Mouse (Mus musculus) frontal cortex, adult (tissue): ENCODE measurements around the gene Vash1.

Source experiments
- ATAC-seq: cut with Nextera tagmentation; 2 replicates; pipeline ENCODE4 v1.9.2; 2017; ENCODE audit warnings: mild to moderate bottlenecking, moderate library complexity, mixed read lengths; ENCODE audit not compliant: low TSS enrichment

The Vash1 gene

GRCm38 (mm10) chr12:86716962-86717361 lies 38.5 kb downstream of the Vash1 start:
- ATAC-seq = no peak

GRCm38 (mm10) chr12:86719961-86720639 lies 41.6 kb downstream of the Vash1 start:
- ATAC-seq = no peak

DNA sequence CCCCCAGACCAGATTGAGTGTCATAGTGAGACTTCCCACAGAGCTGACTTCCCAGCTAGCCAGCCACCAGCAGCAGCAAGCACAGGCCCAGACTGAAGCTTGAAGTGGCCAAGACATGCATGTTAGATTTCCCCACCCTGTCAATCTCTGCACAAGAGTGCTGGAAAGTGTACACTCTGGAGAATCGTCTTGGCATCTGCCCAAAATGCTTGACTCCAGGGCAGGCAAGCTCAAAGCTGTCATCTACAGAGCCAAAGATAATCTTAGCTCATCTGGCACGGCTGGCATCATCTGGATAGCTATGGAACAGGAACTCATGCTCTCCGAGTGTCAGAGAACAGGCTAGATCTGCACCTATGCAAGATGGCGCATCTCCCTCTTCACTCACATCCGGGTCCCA lies 43.0 kb downstream of the Vash1 start:
- ATAC-seq = no peak

DNA sequence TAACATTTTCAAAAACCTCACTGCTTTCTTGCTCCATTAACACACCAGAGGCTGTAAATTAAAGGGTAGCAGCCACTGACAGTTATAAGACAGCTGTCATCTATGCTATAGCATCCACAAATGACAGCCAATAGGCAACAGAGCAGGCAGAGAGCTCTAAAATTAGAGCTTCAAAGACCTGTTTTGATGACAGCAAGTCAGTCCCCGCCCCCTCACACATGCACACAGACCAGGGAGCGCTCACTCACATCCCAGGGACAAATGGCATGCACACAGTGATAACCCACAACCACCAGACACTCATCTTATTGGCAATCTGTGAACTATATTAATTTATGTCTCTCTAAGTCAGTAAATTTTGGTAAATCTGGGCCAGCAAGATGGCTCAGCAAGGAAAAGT lies 45.8 kb downstream of the Vash1 start:
- ATAC-seq = no peak

DNA sequence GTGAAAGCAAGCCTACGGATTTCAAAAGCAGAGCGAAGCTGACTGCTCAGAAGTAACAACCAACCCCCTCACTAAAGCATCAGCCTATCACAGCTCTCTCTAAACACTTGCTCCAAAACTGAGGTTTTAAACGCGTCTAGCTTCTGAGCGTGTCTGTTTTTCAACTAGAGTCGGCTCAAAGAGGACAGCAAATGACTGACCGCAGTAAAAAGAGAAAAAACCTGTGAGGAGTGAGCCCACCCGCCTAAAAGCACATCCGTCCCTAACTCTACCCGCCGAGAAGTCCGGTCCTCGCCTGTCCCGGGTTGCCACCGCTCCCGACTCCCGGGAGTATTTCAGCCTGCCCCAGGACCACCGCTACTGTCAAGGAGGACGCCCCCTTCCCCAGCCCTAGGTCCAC lies 47.2 kb downstream of the Vash1 start:
- peak; percentile 64 for ATAC-seq

DNA sequence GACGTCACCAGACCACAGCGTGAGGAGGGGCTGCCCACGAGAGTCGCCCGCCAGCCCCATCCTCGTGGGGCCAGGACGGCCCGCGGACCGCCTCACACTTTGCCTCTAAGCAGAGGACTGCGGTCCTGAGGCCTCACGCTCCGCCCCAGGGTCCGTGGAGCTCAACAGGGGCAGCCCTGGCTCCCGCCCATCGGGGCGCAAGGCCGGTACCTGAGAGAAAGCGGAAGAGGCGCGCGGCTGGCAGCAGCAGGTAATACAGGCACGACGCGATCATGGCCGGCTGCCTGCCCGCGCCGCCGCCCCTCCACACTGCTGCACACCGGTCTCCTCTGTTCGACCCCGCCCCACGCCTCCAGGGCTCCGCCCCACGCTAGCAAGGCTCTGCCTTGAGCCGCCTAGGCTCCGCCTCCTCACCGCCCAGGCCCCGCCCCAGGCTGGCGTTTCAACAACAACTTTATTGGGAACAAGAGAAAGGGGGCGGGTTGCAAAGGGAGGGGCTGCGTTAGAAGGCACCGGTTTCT lies 47.7 kb downstream of the Vash1 start, which contains the start of gene Angel1:
Gene Angel1 (minus strand): TSS at position 341 of the 521 bp plus-strand sequence.
- peak; percentile 95 for ATAC-seq

DNA sequence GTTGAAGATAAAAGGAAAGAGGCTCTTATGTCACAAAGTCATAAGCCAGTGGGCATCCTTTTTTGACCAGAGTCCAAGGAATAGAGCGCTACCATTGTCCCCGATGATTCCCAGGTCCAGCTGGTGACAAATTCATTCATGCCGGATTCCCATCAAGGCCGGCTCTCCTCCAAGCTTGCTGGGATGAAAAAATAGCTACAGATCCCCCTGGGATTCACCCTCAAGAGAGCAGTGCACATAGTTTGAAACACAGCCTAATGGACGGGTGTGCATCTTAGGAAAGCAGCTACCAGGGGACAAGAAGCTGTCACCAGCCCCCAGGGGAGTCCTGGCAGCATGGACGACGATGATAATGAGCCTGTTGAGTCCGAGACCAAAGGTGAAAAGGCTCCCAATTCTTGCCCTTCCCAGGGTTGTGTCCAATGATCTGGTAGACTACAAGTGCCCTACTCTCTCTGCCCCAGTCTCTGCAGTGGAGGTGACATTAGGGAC lies 55.9 kb downstream of the Vash1 start, which contains the start of gene Lrrc74a:
Gene Lrrc74a (plus strand): TSS at position 51 of the 492 bp plus-strand sequence.
- ATAC-seq = no peak
